In genomic region chr5:24389011-24389657, GRCm38 (mm10) we compare ENCODE assay signal across 8 mouse cellular contexts. TPM values are rescaled to one million over a fixed set of nuclear protein-coding genes. Genes with fewer than 3 reads are reported as not detected.
DNase-seq lines count a peak whose midpoint lies in the region; ATAC-seq and TF ChIP-seq lines count a peak whose summit lies in the region.

No protein-coding gene starts in this region.

- H3K9me3 ChIP-seq in neural tube, embryonic 11.5 days (ENCODE audit: control insufficient read depth, low read length), result no peaks in the 10 kb centered on the region

- H3K4me2 ChIP-seq in neural tube, embryonic 11.5 days (ENCODE audit: low read depth), result no peak overlapping the region

- DNase-seq in kidney, adult 2 months, result peak; percentile 52
- no peak for DNase-seq in kidney, adult 8-10 months
- DNase-seq in R1 (ENCODE audit: low read depth, low spot score), result peak; percentile 76
- DNase-seq in induced T-regulatory cell, adult 2 months (ENCODE audit: low read depth), result peak; percentile 83
- DNase-seq in neural tube, embryonic 11.5 days (ENCODE audit: low spot score), result peak; percentile 36
- no peak for DNase-seq in gastrocnemius, postnatal 25 days
- DNase-seq in cerebellum, postnatal 25 days, result no peak
- no peak for DNase-seq in adrenal gland, postnatal 25 days

- H3K4me1 ChIP-seq in kidney, adult 2 months (ENCODE audit: control insufficient read depth, insufficient read depth, low read length), result peaks cover 14% of the 10 kb centered on the region
- H3K4me1 ChIP-seq in neural tube, embryonic 11.5 days (ENCODE audit: control insufficient read depth, insufficient read depth, low read length), result peaks cover 17% of the 10 kb centered on the region

- H3K27ac ChIP-seq in kidney, adult 2 months (ENCODE audit: insufficient read depth, low read depth, low read length), result no peak overlapping the region
- H3K27ac ChIP-seq in neural tube, embryonic 11.5 days (ENCODE audit: low read depth, low read length), result no peak overlapping the region

- no peak for ATAC-seq in neural tube, embryonic 11.5 days (ENCODE audit: insufficient read depth, low FRiP score, low TSS enrichment)

- no peak overlapping the region for H3K4me3 ChIP-seq in kidney, adult 2 months (ENCODE audit: insufficient read depth, low read depth, low read length)
- H3K4me3 ChIP-seq in neural tube, embryonic 11.5 days (ENCODE audit: low read depth, low read length), result no peak overlapping the region

- H3K36me3 ChIP-seq in kidney, adult 2 months (ENCODE audit: control insufficient read depth, insufficient read depth, low read length), result no peaks in the 10 kb centered on the region
- no peaks in the 10 kb centered on the region for H3K36me3 ChIP-seq in neural tube, embryonic 11.5 days (ENCODE audit: control insufficient read depth, insufficient read depth, low read length)

- no peaks in the 10 kb centered on the region for H3K27me3 ChIP-seq in kidney, adult 2 months (replicated peaks; ENCODE audit: control insufficient read depth, insufficient read depth, low read length)
- H3K27me3 ChIP-seq in neural tube, embryonic 11.5 days (ENCODE audit: control insufficient read depth, insufficient read depth, low read length), result peaks cover 29% of the 10 kb centered on the region

- no peak for TF ChIP-seq POLR2A in kidney, adult 2 months (IDR thresholded peaks at IDR 0.05; ENCODE audit: low read depth, low read length)

- TF ChIP-seq CTCF in kidney, adult 2 months (conservative IDR thresholded peaks at IDR 0.05; ENCODE audit: insufficient read depth, insufficient read length, low read depth, low read length), result no peak

- no peak overlapping the region for H3K9ac ChIP-seq in neural tube, embryonic 11.5 days (ENCODE audit: low read length)

- WGBS in kidney, adult 2 months, result 77% methylated on average over 7 of the region's 7 CpGs
- 48% methylated on average over 6 of the region's 7 CpGs for WGBS in neural tube, embryonic 11.5 days

RNA-seq across cellular contexts. Expression of gene Atg9b, which starts 2.8 kb away (rescaled TPM):
- polyA plus RNA-seq in kidney, adult 2 months (2012; rRNA removed), result 0.76 and 0.89 TPM in 2 replicates
- polyA plus RNA-seq in neural tube, embryonic 11.5 days (2014; fragmentation: Nextera tagmentation; extraction: Ambion mirVana), result 0.54 and 0.89 TPM in 2 replicates
- under 1 TPM; 0.10 to 0.19 TPM for total RNA-seq in gastrocnemius, postnatal 25 days (2021)
- total RNA-seq in adrenal gland, postnatal 25 days (2021), result 0.27 and 1.2 TPM in 2 replicates

RNA-seq across cellular contexts. Expression of gene Abcb8, which starts 4.3 kb away (rescaled TPM):
- polyA plus RNA-seq in kidney, adult 2 months (2012; rRNA removed), result 112 and 117 TPM in 2 replicates
- polyA plus RNA-seq in neural tube, embryonic 11.5 days (2014; fragmentation: Nextera tagmentation; extraction: Ambion mirVana), result 45.8 and 47.0 TPM in 2 replicates
- 10 to 100 TPM; 33.1 to 40.2 TPM for total RNA-seq in gastrocnemius, postnatal 25 days (2021)
- total RNA-seq in adrenal gland, postnatal 25 days (2021), result 83.6 and 88.2 TPM in 2 replicates

RNA-seq across cellular contexts. Expression of gene Asic3, which starts 24.1 kb away (rescaled TPM):
- polyA plus RNA-seq in kidney, adult 2 months (2012; rRNA removed), result 0.20 and 0.33 TPM in 2 replicates
- polyA plus RNA-seq in neural tube, embryonic 11.5 days (2014; fragmentation: Nextera tagmentation; extraction: Ambion mirVana), result 0.12 and 0.54 TPM in 2 replicates
- under 1 TPM in 1 of 2 experiments, not detected in 1; 0.19 TPM for total RNA-seq in gastrocnemius, postnatal 25 days (2021)
- 0.43 TPM in 1 of 2 replicates, not detected in the other for total RNA-seq in adrenal gland, postnatal 25 days (2021)

RNA-seq across cellular contexts. Expression of gene Nos3, which starts 24.5 kb away (rescaled TPM):
- polyA plus RNA-seq in kidney, adult 2 months (2012; rRNA removed), result 11.4 and 12.4 TPM in 2 replicates
- 6.1 and 6.7 TPM in 2 replicates for polyA plus RNA-seq in neural tube, embryonic 11.5 days (2014; fragmentation: Nextera tagmentation; extraction: Ambion mirVana)
- total RNA-seq in gastrocnemius, postnatal 25 days (2021), result 1 to 10 TPM; 5.6 to 7.7 TPM
- total RNA-seq in adrenal gland, postnatal 25 days (2021), result 8.3 and 8.7 TPM in 2 replicates

RNA-seq across cellular contexts. Expression of gene Cdk5, which starts 34.2 kb away (rescaled TPM):
- 78.0 and 83.2 TPM in 2 replicates for polyA plus RNA-seq in kidney, adult 2 months (2012; rRNA removed)
- 59.1 and 64.9 TPM in 2 replicates for polyA plus RNA-seq in neural tube, embryonic 11.5 days (2014; fragmentation: Nextera tagmentation; extraction: Ambion mirVana)
- total RNA-seq in gastrocnemius, postnatal 25 days (2021), result 10 to 100 TPM; 11.7 to 13.7 TPM
- 46.4 and 51.2 TPM in 2 replicates for total RNA-seq in adrenal gland, postnatal 25 days (2021)

Comparison
In these comparisons a context has a peak if more than half of its experiments do, and no peak if none do; other contexts are left out.
1. DNase-seq: peak in kidney, adult 2 months (single experiment), R1 (single experiment), induced T-regulatory cell, adult 2 months (single experiment) and neural tube, embryonic 11.5 days (single experiment); none in kidney, adult 8-10 months (0 of 2), gastrocnemius, postnatal 25 days (single experiment), cerebellum, postnatal 25 days (0 of 2) and adrenal gland, postnatal 25 days (single experiment).